Mouse (Mus musculus) gastrocnemius, postnatal 4 days (tissue): ENCODE measurements around the gene Il9. TPM values are rescaled to one million over a fixed set of nuclear protein-coding genes. Genes with fewer than 3 reads are reported as not detected.

Experiments used
- DNase-seq, 2 experiments: peaks; one replicate each; pipeline ENCODE4 v3.0.0; 2021 to 2022; ENCODE audit warnings: low spot score in 2 of 2, mixed read lengths in 2 of 2
- long read RNA-seq, 2 experiments: library from polyadenylated mRNA; stranded (forward); transcript quantifications; one replicate each; pipeline ENCODE4 v2.0.0; 2021
- total RNA-seq, 2 experiments: library from RNA; stranded (reverse); gene quantifications; 2 replicates each; pipeline ENCODE4 v1.2.3; 2021

The Il9 gene
- not detected for total RNA-seq
- long read RNA-seq, experiment 1, result 0 reads
- long read RNA-seq, experiment 2, result 0 reads

DNA sequence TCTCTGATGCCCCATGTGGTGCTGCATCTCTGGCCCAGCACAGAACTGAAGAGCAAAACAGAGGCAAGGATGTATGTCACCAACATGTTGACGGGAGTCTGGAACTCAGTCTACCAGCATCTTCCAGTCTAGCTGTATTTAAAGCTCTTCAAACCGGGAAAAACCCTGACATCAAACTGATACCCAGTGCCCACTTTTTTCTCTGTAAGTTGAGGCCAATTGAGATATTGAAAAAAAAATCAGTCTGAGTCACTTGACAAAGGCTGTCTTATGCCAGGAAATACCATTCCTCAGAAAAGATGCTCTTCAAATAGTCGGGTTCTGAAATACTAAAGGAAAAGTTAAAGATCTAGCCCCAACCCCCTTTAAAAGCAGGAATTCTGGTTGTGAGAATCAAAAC lies at the start of gene Il9:
TSS of gene Il9 (minus strand) at position 101 of the 400 bp plus-strand sequence.
- DNase-seq, result no peak

DNA sequence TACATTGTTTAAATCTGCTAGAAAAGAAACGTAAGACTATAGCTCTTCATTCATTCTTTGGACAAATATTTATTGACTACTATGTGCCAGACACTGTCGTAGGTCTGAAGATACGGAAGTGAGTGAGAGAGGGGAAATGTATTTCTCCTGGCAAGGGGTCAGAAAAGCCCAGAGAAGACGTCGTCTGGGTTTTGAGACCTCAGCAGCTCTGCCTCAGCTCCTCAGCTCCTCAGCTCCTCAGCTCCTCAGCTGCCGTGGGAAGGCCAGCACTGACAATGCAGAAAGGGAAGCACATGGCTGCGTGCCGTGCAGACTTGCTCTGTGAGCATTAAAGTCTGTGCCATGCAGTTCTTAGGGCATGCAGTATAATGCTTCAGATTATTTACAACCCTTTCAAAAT lies 47.6 kb upstream of the Il9 start:
- DNase-seq, result no peak

DNA sequence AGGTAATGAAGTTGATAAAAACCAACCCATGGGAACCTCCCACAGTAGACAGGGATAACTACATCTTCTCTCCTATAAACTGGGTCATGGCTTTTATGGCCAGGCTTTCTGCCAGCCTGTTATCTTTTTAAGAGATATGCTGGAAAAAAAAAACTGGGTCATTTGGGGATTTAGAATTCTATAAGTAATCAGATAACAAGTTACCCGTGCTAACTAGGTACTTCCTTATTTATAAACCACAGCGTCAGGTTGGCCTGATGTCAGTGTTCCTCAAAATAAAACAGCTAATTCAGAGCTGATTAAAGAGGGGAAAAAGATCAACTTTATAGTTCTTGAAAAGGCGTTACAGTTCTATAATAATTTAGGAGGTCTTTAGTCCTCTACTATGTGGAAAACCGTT lies 47.0 kb upstream of the Il9 start:
- DNase-seq, result no peak

DNA sequence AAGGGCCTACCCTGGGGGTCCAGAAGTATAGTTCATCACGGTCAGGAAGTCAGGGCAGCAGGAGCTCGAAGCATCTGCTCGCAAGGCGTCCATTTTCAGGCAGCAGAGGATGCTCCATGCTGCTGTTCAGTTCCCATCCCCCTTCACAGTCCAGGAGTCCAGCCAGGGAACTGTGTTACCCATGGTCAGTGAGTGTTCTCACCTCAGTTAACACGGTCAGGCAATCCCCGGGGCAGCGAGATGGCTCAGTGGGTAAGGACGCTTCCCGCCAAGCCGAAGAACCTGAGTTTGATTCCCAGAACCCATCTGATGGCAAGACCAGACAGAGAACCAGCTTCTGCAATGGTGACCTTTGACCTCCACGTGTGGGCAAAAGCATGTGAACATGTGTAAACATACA lies 46.2 kb upstream of the Il9 start:
- no peak for DNase-seq

- DNase-seq, result no peak
These were observed 45.8 kb upstream of the Il9 start for GRCm38 (mm10) chr13:56527846-56528245.

DNA sequence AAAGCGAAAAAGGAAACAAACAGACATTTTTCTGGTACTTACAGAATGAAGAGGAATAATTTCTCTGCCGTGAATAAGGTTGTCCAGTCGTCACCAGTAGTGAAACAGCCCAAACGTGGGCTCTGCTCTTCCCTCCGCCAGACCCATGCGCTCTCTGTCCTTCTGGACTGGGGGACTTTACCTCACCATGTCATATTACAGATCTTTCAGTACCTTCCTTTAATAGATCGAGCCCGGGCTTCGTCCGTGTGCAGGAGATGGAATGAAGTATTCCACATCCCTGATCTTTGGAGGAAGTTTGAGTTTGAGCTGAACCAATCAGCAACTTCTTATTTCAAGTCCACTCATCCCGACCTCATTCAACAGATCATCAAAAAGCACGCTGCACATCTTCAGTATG lies 44.8 kb upstream of the Il9 start:
- DNase-seq, result no peak

- no peak for DNase-seq
These were observed 40.7 kb upstream of the Il9 start for GRCm38 (mm10) chr13:56522821-56523167.

DNA sequence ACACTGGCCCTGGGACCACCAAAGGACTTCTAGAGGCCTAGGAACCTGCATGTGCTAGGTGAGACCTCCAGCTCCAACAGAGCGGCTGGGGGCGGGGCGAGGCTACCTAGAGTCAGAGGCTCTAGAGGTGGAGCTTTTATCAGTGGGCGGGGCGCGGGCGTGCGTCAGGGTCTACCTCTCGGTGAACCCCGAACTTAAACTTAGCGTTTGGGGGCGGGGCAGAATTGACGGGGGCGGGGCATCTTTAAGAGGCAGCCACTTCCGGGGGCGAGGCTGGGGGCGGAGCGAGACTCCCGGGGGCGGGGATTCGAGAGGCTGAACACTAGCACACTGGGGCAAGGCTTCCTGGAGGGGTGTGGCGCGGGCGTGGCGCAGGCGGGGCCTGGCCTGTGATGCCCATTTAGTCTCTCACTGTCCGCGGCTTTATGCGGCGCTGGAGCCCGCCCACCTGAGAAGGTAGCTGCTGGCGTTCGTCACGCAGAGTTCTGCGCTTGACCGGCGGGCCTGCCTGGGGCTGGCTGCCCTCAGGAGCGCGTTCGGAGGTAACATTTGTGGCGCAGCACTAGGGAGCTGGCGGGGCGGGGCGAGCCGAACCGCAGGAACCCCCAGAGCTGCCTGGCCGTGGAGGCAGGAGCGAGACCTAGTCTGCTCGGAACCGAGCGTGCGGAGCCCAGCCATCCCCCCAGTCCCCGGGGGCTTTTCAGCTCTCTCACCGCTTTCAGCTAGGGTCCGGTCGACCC lies 40.2 kb upstream of the Il9 start, which contains the start of gene Fbxl21:
TSS of gene Fbxl21 (plus strand) at position 392 of the 740 bp plus-strand sequence.
- peak; percentile 71 to 87 for DNase-seq

DNA sequence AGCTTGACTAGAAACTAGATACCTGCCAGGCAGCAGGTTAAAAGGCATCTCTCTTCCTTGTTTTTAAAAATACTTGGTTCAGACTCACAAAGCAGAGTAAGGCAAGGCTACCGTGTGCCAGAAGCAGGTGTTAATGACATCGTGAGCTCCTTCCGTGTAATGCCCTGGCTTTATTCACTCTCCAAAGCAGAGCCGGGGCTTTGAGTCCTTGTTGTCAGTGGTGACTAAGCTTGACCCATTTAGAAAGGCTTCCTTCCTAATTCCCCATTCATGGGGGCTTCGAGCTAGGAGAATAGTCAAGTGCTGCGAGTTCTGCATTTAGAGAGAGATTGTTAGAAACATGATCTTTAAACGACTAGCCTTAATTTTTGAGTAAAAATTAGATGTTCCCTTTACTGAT lies 34.8 kb upstream of the Il9 start:
- DNase-seq, result no peak

DNA sequence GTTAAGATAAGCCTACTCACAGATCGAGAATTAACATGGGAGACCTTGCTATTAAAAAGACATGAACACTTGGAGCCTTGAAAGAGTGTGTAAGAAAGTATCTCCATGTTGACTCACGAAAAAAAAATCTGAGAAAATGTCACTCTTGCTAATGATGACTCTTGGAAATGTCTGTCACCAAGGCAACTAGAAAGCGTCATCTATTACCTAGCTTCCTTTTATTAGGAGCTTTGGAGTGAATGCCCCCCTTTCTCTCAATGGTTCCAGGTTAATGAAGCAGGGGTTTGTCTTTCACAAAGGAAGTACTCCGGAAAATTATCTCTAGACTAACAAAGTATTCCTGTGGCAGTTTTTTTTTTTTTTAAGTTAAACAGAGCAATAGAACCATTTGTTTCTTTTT lies 34.3 kb upstream of the Il9 start:
- DNase-seq, result no peak

DNA sequence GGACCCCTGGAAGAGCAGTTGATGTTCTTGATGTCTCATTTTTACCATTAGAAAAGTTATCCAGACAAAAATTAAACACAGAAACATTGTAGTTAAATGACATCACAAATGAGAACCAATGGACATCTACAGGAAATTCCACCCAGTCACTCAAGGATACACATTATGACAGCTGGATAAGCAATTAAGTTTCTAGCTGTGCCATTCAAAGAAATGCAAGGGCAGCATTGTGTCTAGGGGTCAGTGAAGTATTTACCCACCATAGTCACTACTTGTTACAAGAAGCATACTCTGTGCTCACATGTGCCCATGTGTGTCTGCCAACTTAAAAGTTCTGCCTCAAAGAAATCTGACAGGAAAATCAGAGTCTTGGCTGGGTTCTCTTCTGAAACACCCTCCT lies 31.5 kb upstream of the Il9 start:
- no peak for DNase-seq

- no peak for DNase-seq
These were observed 27.8 kb upstream of the Il9 start for GRCm38 (mm10) chr13:56509796-56510195.

DNA sequence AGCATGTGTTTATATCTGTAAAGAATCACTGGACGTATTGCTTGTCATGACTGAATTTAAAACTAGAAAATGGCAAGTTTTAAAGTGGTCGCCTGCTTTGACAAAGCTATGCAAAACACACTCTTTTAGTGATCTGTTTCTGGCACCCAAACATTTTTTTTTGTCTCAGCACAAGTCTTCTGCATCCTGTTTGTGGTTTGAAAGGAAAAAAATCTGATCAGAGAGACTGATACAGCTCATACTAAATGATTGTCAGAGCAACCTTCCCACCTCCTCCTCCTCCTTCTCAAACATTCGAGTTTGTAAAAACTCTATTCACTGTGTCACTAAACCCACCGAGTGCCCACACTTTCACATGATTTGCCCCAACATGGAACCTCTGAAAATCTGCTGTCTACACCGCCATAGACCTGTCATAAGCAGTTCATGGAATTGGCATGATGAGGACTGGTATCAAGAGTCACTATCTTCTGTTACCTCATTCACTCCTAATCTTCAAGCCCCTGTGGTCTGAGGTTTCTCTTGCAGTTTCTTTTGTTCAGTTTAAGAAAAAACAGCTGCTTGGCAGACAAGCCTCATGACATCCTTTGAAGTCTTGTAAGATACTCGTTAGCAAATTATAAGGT lies 24.9 kb upstream of the Il9 start:
- DNase-seq, result no peak

DNA sequence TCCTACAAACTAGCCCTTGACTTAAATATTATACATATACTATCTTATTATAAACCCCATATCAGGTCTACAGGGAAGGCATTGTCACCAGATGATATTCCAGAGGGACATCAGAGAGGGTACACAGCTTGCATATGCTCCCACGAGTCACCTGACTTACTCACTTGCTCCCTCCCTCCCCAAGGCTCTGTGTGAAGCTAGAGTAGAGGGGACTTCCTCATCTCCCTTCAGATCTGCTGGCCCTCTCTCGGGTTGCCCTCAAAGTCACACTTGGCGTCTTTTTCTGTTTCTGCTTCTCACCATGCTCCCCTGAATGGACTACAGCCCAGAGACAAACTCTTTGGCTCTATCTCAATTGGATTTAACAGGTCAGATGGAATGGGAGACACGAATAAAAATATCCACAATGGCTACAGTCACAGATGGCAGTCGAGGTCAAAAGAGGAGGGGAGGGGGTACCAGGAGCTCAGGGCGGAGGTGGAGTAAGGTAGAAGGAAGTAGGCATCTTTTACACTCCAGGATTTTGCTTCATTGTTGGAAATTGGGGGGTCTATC lies 19.9 kb upstream of the Il9 start:
- DNase-seq, result no peak

DNA sequence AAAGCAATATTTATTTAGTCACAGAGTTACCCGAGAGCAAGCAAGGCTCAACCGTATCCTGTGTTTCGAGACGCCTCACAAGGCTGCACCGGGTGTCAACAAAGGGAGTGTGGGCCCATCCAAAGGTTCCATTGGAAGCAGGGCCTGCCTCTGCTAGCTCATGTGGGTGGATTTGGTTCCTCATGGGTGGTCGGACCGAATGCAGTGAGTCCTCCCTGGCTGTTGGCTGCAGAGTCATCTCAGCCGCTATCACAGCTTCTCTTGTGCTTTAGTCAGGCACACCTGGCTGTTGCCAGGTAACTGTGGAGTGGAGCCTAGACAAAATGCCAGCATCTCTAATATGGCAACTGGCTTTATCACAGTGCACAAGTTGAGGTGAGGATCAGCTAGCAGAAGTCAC lies 18.6 kb upstream of the Il9 start:
- DNase-seq, result no peak

GRCm38 (mm10) chr13:56500132-56500531 lies 18.1 kb upstream of the Il9 start:
- no peak for DNase-seq

DNA sequence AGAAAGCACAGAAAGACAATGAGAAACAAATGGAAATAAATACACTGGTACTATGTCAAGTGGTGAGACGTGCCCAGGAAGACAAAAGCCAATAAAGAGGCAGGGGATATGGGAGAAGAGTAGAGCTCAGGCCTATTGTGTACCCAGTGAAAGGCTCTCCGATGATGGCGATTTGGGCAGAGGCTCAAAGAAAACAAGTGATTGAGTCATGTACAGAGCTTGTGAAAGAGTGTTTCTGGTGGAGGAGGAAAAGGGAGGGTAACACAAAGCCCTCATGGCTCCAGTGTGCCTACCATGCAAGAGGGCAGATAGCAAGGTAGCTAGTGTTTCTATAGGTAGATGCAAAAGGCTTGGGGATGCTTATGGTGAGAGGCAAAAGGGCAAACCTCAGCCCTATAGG lies 12.4 kb upstream of the Il9 start:
- DNase-seq, result no peak

- no peak for DNase-seq
These were observed 6.0 kb upstream of the Il9 start for GRCm38 (mm10) chr13:56488012-56488411.

DNA sequence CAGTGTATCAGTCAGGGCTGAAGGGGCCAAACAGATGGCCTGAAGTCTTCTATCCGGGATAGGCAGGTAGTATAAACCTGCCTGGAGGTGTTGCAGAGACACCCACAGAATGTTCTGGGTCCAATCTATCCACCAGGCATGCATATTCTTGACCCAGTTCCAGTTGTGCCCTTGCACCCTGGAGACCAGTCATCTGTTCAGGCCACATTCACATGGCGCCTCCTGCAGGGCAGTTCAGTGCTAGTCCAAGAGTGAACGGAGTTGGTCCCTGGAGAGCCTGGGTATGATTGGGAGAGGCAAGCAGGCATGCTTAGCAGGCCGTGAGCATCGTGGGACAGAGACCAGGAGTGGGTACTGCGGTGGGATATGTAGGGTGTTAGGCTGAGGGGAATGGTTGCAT lies 4.0 kb downstream of the Il9 start:
- DNase-seq, result no peak

GRCm38 (mm10) chr13:56477271-56477670 lies 4.8 kb downstream of the Il9 start:
- DNase-seq, result no peak

DNA sequence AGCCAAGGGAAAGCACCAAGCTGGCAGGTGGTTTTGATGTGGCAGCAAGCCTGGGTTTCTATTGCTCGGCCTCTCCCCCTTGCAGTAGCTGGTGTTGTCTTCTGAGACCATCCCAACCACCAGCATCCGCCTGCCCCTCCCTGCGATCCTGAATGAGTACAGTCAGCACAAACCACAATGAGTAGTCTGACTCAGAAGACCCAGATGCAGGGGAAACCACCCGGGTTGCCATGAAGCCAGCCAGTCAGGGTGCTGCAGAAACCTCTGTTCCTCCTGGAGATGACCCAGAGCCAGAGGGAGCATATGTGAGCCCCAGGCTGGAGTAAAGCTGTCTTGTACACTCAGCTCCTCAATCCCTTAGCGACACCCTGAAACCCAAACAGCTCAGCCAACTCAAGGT lies 5.3 kb downstream of the Il9 start:
- DNase-seq, result no peak

- no peak for DNase-seq
These were observed 6.7 kb downstream of the Il9 start for GRCm38 (mm10) chr13:56475363-56475762.

DNA sequence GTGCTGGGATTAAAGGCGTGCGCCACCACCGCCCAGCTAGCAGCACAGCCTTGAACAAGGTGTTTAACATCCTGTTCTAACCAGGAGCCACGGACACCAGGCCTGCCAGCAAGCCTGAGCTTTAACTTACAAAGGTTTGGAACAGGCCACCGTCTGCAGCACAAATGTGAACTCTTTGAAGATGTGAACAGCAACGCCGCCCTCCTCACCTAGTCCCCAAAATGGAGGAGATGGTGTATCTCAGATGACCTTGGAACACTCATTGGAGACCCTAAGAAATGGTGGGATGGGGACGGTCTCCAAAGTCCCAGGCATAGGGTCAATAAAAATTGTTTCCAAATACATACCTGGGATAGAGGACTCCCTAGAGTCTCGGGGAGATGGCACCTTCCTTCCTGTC lies 9.4 kb downstream of the Il9 start:
- DNase-seq, result no peak
